Mouse (Mus musculus) hindbrain, embryonic 15.5 days (tissue): ENCODE results near the gene Hc. TPM values are rescaled to one million over a fixed set of nuclear protein-coding genes. Genes with fewer than 3 reads are reported as not detected.

Experiments
- ATAC-seq: fragments of 200-750 bp; cut with Nextera tagmentation; 2 replicates; pipeline ENCODE4 v1.8.0; 2017; ENCODE audit warnings: low read depth, moderate number of reproducible peaks, moderate TSS enrichment; ENCODE audit not compliant: low FRiP score
- H3K27ac ChIP-seq: fragments of 300-500 bp; sonication (generic); replicated peaks from 2 replicates; pipeline ENCODE4 v1.5.1; 2015; ENCODE audit warnings: mild to moderate bottlenecking, inconsistent platforms
- H3K27me3 ChIP-seq: fragments of 300-500 bp; sonication (generic); 2 replicates; pipeline ENCODE4 v1.6.1; 2015; ENCODE audit warnings: control low read depth, inconsistent platforms
- H3K36me3 ChIP-seq: fragments of 300-500 bp; sonication (generic); 2 replicates; pipeline ENCODE4 v1.6.1; 2015; ENCODE audit warnings: control low read depth, inconsistent platforms
- H3K4me1 ChIP-seq: fragments of 300-500 bp; sonication (generic); replicated peaks from 2 replicates; pipeline ENCODE4 v1.6.1; 2015; ENCODE audit warnings: control low read depth, inconsistent platforms
- H3K4me2 ChIP-seq: fragments of 300-500 bp; sonication (generic); 2 replicates; pipeline ENCODE4 v1.6.1; 2015; ENCODE audit warnings: moderate library complexity, mild to moderate bottlenecking, inconsistent platforms
- H3K4me3 ChIP-seq: fragments of 300-500 bp; sonication (generic); 2 replicates; pipeline ENCODE4 v1.5.1; 2015; ENCODE audit warnings: mild to moderate bottlenecking, inconsistent platforms
- H3K9ac ChIP-seq: fragments of 300-500 bp; sonication (generic); 2 replicates; pipeline ENCODE4 v1.6.1; 2015; ENCODE audit warnings: inconsistent platforms
- H3K9me3 ChIP-seq: fragments of 300-500 bp; sonication (generic); 2 replicates; pipeline ENCODE4 v1.6.1; 2016; ENCODE audit warnings: control low read depth, inconsistent platforms
- WGBS: fragments of 180-500 bp; shearing (Covaris S2); methylation state at CpG from one replicate; pipeline ENCODE4 v1.1.7; 2015; 5-methylcytosine and 5-hydroxymethylcytosine counted together
- polyA plus RNA-seq: library from polyadenylated mRNA; unstranded; fragments of >200 nt; fragmentation: Nextera tagmentation; extraction: Ambion mirVana; gene quantifications from 2 replicates; pipeline ENCODE4 v1.2.1, GENCODE M21; 2015

Gene Hc
- polyA plus RNA-seq, 1 experiment from 2014 or later = 0.84 TPM

GRCm38 (mm10) chr2:35044956-35045355 lies 16.3 kb downstream of the Hc start:
- no peaks in the 10 kb centered on the region for H3K27me3 ChIP-seq
- H3K27ac ChIP-seq = no peak overlapping the region
- WGBS = 75% methylated on average over 2 of the region's 2 CpGs

GRCm38 (mm10) chr2:35038580-35039375 lies 22.5 kb downstream of the Hc start:
- Histone ChIP-seq H3K36me3 (no peaks in the 10 kb centered on the region), H3K27ac (no peak overlapping the region), H3K9me3 (no peaks in the 10 kb centered on the region), H3K9ac (no peak overlapping the region), H3K27me3 (no peaks in the 10 kb centered on the region), H3K4me1 (no peaks in the 10 kb centered on the region), H3K4me2 (no peak overlapping the region), H3K4me3 (no peak overlapping the region)
- WGBS = 88% methylated on average over 9 of the region's 9 CpGs
- no peak for ATAC-seq

More at GRCm38 (mm10) chr2:35044956-35045355, 16.3 kb downstream of the Hc start:
- no peaks in the 10 kb centered on the region for H3K9me3 ChIP-seq
- H3K36me3 ChIP-seq = no peaks in the 10 kb centered on the region
- no peak for ATAC-seq
- no peak overlapping the region for H3K4me2 ChIP-seq
- H3K4me3 ChIP-seq = no peak overlapping the region
- no peak overlapping the region for H3K9ac ChIP-seq
- H3K4me1 ChIP-seq = no peaks in the 10 kb centered on the region

GRCm38 (mm10) chr2:35024646-35025154 lies 36.5 kb downstream of the Hc start:
- Histone ChIP-seq H3K4me1 (no peaks in the 10 kb centered on the region), H3K9ac (no peak overlapping the region), H3K27ac (no peak overlapping the region), H3K27me3 (no peaks in the 10 kb centered on the region), H3K4me3 (no peak overlapping the region), H3K9me3 (no peaks in the 10 kb centered on the region), H3K36me3 (no peaks in the 10 kb centered on the region), H3K4me2 (no peak overlapping the region)
- 90% methylated on average over 3 of the region's 3 CpGs for WGBS
- ATAC-seq = no peak

GRCm38 (mm10) chr2:35021806-35022205 lies 39.4 kb downstream of the Hc start:
- no peak overlapping the region for H3K4me3 ChIP-seq
- H3K4me1 ChIP-seq = no peaks in the 10 kb centered on the region
- no peak overlapping the region for H3K4me2 ChIP-seq
- WGBS = 86% methylated on average over 5 of the region's 5 CpGs
- H3K9me3 ChIP-seq = no peaks in the 10 kb centered on the region
- no peaks in the 10 kb centered on the region for H3K27me3 ChIP-seq
- ATAC-seq = no peak
- H3K9ac ChIP-seq = no peak overlapping the region
- H3K36me3 ChIP-seq = no peaks in the 10 kb centered on the region
- H3K27ac ChIP-seq = no peak overlapping the region

GRCm38 (mm10) chr2:35015861-35016260 lies 45.4 kb downstream of the Hc start:
- H3K9me3 ChIP-seq = no peaks in the 10 kb centered on the region
- no peak overlapping the region for H3K27ac ChIP-seq
- no peak overlapping the region for H3K4me2 ChIP-seq
- no peak overlapping the region for H3K4me3 ChIP-seq
- no peaks in the 10 kb centered on the region for H3K27me3 ChIP-seq
- no peak overlapping the region for H3K9ac ChIP-seq
- no peak for ATAC-seq
- no peaks in the 10 kb centered on the region for H3K4me1 ChIP-seq
- WGBS = 54% methylated on average over 6 of the region's 6 CpGs
- H3K36me3 ChIP-seq = no peaks in the 10 kb centered on the region

- Histone ChIP-seq H3K27me3 (no peaks in the 10 kb centered on the region), H3K27ac (no peak overlapping the region), H3K36me3 (no peaks in the 10 kb centered on the region), H3K4me2 (no peak overlapping the region), H3K4me1 (no peaks in the 10 kb centered on the region), H3K9me3 (no peaks in the 10 kb centered on the region), H3K9ac (no peak overlapping the region), H3K4me3 (no peak overlapping the region)
- WGBS = 97% methylated on average over 8 of the region's 8 CpGs
- no peak for ATAC-seq
Observed at GRCm38 (mm10) chr2:35011649-35012048, 49.6 kb downstream of the Hc start.

- Histone ChIP-seq H3K36me3 (no peaks in the 10 kb centered on the region), H3K27me3 (no peaks in the 10 kb centered on the region), H3K9ac (no peak overlapping the region), H3K4me3 (no peak overlapping the region), H3K4me1 (peaks cover 5% of the 10 kb centered on the region), H3K9me3 (no peaks in the 10 kb centered on the region), H3K27ac (no peak overlapping the region), H3K4me2 (no peak overlapping the region)
- no peak for ATAC-seq
- 82% methylated on average over 9 of the region's 9 CpGs for WGBS
Observed at GRCm38 (mm10) chr2:34998956-34999355, 62.3 kb downstream of the Hc start.

GRCm38 (mm10) chr2:34996506-34996905 lies 64.7 kb downstream of the Hc start:
- no peaks in the 10 kb centered on the region for H3K36me3 ChIP-seq
- no peaks in the 10 kb centered on the region for H3K27me3 ChIP-seq
- H3K9ac ChIP-seq = no peak overlapping the region
- H3K27ac ChIP-seq = no peak overlapping the region
- no peak for ATAC-seq
- H3K9me3 ChIP-seq = no peaks in the 10 kb centered on the region
- 90% methylated on average over 5 of the region's 5 CpGs for WGBS
- H3K4me1 ChIP-seq = peaks cover 20% of the 10 kb centered on the region
- H3K4me3 ChIP-seq = no peak overlapping the region
- H3K4me2 ChIP-seq = no peak overlapping the region

GRCm38 (mm10) chr2:34993696-34994356 lies 67.4 kb downstream of the Hc start:
- WGBS = 34% methylated on average over 5 of the region's 5 CpGs
- no peaks in the 10 kb centered on the region for H3K27me3 ChIP-seq
- H3K4me3 ChIP-seq = no peak overlapping the region
- no peaks in the 10 kb centered on the region for H3K9me3 ChIP-seq
- peaks cover 20% of the 10 kb centered on the region for H3K4me1 ChIP-seq
- peak overlapping the region; percentile 68 for H3K27ac ChIP-seq
- H3K36me3 ChIP-seq = no peaks in the 10 kb centered on the region
- H3K4me2 ChIP-seq = peak overlapping the region; percentile 24; the same call in 1 of the 2 replicates
- ATAC-seq = peak; percentile 47; the same call in 1 of the 2 replicates
- H3K9ac ChIP-seq = no peak overlapping the region

- peak; percentile 86 for ATAC-seq
- WGBS = 9% methylated on average over 9 of the region's 9 CpGs
Observed at GRCm38 (mm10) chr2:34992729-34993695, 68.2 kb downstream of the Hc start.

GRCm38 (mm10) chr2:34991966-34992365 lies 69.3 kb downstream of the Hc start:
- Histone ChIP-seq H3K27me3 (no peaks in the 10 kb centered on the region), H3K4me2 (no peak overlapping the region), H3K4me1 (peaks cover 20% of the 10 kb centered on the region), H3K9ac (no peak overlapping the region), H3K36me3 (no peaks in the 10 kb centered on the region), H3K9me3 (no peaks in the 10 kb centered on the region), H3K27ac (no peak overlapping the region), H3K4me3 (no peak overlapping the region)
- no peak for ATAC-seq
- 84% methylated on average over 3 of the region's 3 CpGs for WGBS

More at GRCm38 (mm10) chr2:34992729-34993695, 68.2 kb downstream of the Hc start:
- Histone ChIP-seq H3K4me1 (peaks cover 20% of the 10 kb centered on the region), H3K36me3 (no peaks in the 10 kb centered on the region), H3K9ac (no peak overlapping the region), H3K9me3 (no peaks in the 10 kb centered on the region), H3K4me2 (peak overlapping the region; percentile 24), H3K27me3 (no peaks in the 10 kb centered on the region), H3K4me3 (no peak overlapping the region), H3K27ac (peak overlapping the region; percentile 68)
